Mouse (Mus musculus) limb, embryonic 14.5 days (tissue): Measurements from ENCODE around the gene Trim41. TPM values are rescaled to one million over a fixed set of nuclear protein-coding genes. Genes with fewer than 3 reads are reported as not detected.

Experiments used
- ATAC-seq: fragments of 200-750 bp; cut with Nextera tagmentation; 2 replicates; pipeline ENCODE4 v1.8.0; 2017; ENCODE audit warnings: low read depth, moderate number of reproducible peaks, moderate TSS enrichment; ENCODE audit not compliant: low FRiP score
- DNase-seq: peaks from one replicate; pipeline ENCODE4 v3.0.0-alpha.2; 2015; ENCODE audit warnings: low spot score
- H3K27ac ChIP-seq: fragments of 300-500 bp; sonication (generic); replicated peaks from 2 replicates; pipeline ENCODE4 v1.5.1; 2014; ENCODE audit warnings: low read depth, mild to moderate bottlenecking, low read length, moderate library complexity, mixed read lengths
- H3K27me3 ChIP-seq: fragments of 300-500 bp; sonication (generic); 2 replicates; pipeline ENCODE4 v1.6.1; 2014; ENCODE audit warnings: low read length, mixed read lengths; ENCODE audit not compliant: control insufficient read depth, insufficient read depth
- H3K36me3 ChIP-seq: fragments of 300-500 bp; sonication (generic); 2 replicates; pipeline ENCODE4 v1.6.1; 2014; ENCODE audit warnings: mild to moderate bottlenecking, low read length, moderate library complexity, mixed read lengths; ENCODE audit not compliant: control insufficient read depth, insufficient read depth
- H3K4me1 ChIP-seq: fragments of 300-500 bp; sonication (generic); 2 replicates; pipeline ENCODE4 v1.6.1; 2014; ENCODE audit warnings: antibody characterized with exemption, low read length, mixed read lengths; ENCODE audit not compliant: control insufficient read depth, insufficient read depth
- H3K4me2 ChIP-seq: fragments of 300-500 bp; sonication (generic); replicated peaks from 2 replicates; pipeline ENCODE4 v1.6.1; 2014; ENCODE audit warnings: low read depth, mild to moderate bottlenecking, low read length, moderate library complexity; ENCODE audit not compliant: severe bottlenecking
- H3K4me3 ChIP-seq: fragments of 300-500 bp; sonication (generic); replicated peaks from 2 replicates; pipeline ENCODE4 v1.5.1; 2014; ENCODE audit warnings: low read length
- H3K9ac ChIP-seq: fragments of 300-500 bp; sonication (generic); 2 replicates; pipeline ENCODE4 v1.6.1; 2014; ENCODE audit warnings: mild to moderate bottlenecking, low read depth, low read length, moderate library complexity; ENCODE audit not compliant: severe bottlenecking
- H3K9me3 ChIP-seq: fragments of 300-500 bp; sonication (generic); 2 replicates; pipeline ENCODE4 v1.6.1; 2016; ENCODE audit warnings: low read length; ENCODE audit not compliant: control insufficient read depth
- POLR2A ChIP-seq: fragments of 200-500 bp; IDR thresholded peaks from 2 replicates; pipeline ENCODE4 v1.8.0; 2012; ENCODE audit warnings: inconsistent platforms, mild to moderate bottlenecking, moderate library complexity, borderline replicate concordance; ENCODE audit not compliant: insufficient read depth, insufficient read length; ENCODE audit errors: extremely low read depth
- WGBS: fragments of 180-500 bp; shearing (Covaris S2); extraction: QIAGEN DNeasy Blood & Tissue Kit; methylation state at CpG from one replicate; pipeline ENCODE4 v1.1.7; 2014; 5-methylcytosine and 5-hydroxymethylcytosine counted together
- polyA plus RNA-seq, 2 experiments: library from polyadenylated mRNA; depleted of rRNA in 1 of 2; stranded (reverse) in 1 of 2; unstranded in 1 of 2; fragments of >200 nt; fragmentation: Nextera tagmentation in 1 of 2; extraction: Ambion mirVana in 1 of 2; gene quantifications; 2 replicates each; pipeline versions ENCODE4 v1.2.1 to v1.2.3; 2012 to 2014

The Trim41 gene
- polyA plus RNA-seq, 2 experiments, result 5.5 to 51.5 TPM

DNA sequence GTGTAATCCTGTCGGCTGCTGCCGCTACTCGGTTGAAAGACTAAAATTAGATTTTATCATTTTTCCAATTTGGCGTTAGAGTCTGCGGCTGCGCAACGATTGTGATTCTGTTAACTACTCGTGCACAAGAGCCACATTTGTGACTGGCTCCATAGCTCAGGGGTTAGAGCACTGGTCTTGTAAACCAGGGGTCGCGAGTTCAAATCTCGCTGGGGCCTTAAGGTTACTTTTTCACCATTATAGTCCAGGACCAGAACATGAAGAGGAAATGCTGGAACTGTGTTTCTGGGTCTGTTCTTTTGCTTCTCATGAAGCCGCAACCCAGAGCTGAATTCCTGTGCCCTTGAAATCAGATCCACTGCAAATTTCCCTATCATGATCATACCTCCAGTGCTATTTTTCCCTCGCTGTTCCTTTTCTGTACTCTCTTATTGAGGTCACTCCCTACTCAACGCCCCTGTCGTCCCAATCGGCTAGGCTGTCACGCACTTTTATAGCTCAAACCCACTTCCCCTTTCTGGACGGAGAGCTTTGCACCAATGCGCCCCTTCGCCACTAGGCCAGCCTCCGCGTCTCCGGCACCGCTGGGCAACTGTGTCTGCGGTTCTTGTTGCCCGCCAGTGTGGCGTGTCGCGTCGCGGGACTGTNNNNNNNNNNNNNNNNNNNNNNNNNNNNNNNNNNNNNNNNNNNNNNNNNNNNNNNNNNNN lies 36.5 kb upstream of the Trim41 start:
- Histone ChIP-seq H3K9ac (peak overlapping the region; percentile 50), H3K27ac (no peak overlapping the region), H3K4me2 (peak overlapping the region; percentile 68), H3K9me3 (no peaks in the 10 kb centered on the region), H3K4me1 (peaks cover 21% of the 10 kb centered on the region), H3K36me3 (no peaks in the 10 kb centered on the region), H3K27me3 (no peaks in the 10 kb centered on the region; the same call in 1 of the 2 replicates), H3K4me3 (peak overlapping the region; percentile 55)
- peak; percentile 74 for ATAC-seq
- under 1% methylated on average over 31 of the region's 31 CpGs for WGBS
- TF ChIP-seq POLR2A, result no peak
- peak; percentile 83 for DNase-seq

DNA sequence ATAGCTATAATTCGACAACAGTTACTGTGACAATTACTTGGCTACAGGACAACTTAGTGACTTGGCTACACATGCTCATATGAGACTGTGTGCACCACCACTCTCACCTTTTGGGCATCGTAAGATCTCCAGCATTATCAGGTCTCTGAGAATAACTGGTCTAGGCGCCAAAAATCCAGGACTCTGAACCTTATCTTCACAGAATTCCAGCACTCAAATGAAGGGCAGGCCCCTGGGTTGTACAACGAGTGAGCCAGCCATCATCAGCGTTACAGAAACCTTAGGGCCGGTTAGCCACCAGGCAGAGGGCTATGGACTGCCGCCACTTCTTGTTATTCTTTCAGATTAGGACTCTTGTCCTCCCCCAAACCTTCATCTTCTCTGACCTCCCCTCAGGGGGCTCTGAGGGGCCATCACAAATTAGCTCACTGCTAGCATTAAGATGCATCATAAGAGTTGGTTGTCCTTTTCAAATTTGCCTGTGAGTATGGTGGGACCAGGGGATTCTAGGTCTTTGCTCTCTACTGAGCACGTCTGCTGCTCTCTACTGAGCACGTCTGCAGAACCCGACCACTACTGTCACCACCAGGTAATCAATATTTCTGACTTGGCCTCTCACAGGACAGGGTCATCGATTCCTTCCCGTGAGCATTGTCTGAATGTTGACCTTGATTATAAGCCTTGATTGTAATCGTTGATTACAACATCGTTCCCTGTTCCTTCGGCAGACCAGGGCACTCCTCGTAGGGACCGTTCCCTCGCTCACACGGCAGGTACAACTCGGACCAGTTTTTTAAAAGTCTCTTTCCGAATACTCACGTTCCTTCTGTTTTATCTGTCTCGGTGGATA lies 35.7 kb upstream of the Trim41 start:
- H3K4me3 ChIP-seq, result peak overlapping the region; percentile 55
- H3K9me3 ChIP-seq, result no peaks in the 10 kb centered on the region
- ATAC-seq (peak; percentile 7), DNase-seq (peak; percentile 8)
- H3K4me2 ChIP-seq, result peak overlapping the region; percentile 68
- no peak overlapping the region for H3K27ac ChIP-seq
- WGBS, result 7% methylated on average over 23 of the region's 23 CpGs
- TF ChIP-seq POLR2A, result no peak
- peaks cover 16% of the 10 kb centered on the region for H3K4me1 ChIP-seq
- H3K27me3 ChIP-seq, result no peaks in the 10 kb centered on the region; the same call in 1 of the 2 replicates
- no peaks in the 10 kb centered on the region for H3K36me3 ChIP-seq
- peak overlapping the region; percentile 44 for H3K9ac ChIP-seq

DNA sequence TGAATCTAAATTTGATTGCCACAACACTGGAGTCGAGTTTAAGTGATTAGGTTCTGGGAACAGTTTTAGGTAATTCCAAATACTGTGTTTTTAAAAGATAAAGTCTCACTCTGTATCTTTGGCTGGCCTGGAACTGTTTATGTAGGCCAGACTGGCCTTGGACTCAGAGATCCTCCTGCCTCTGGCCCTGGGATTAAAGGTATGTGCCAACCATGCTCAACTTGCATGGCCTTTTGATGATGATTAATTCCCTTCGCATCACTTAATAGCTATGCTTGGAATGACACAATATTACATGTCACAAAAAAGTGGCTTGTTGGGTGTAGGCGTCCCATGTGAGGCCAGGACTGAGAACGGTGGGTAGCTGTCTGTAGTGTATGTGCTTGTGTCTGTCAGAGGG lies 35.0 kb upstream of the Trim41 start:
- no peak for DNase-seq
- H3K27ac ChIP-seq, result no peak overlapping the region
- ATAC-seq, result no peak
- no peaks in the 10 kb centered on the region; the same call in 1 of the 2 replicates for H3K27me3 ChIP-seq
- no peak for TF ChIP-seq POLR2A
- WGBS, result 76% methylated on average over 4 of the region's 4 CpGs
- no peak overlapping the region for H3K9ac ChIP-seq
- H3K36me3 ChIP-seq, result no peaks in the 10 kb centered on the region
- no peak overlapping the region for H3K4me2 ChIP-seq
- peak overlapping the region; percentile 55; the same call in 1 of the 2 replicates for H3K4me3 ChIP-seq
- H3K9me3 ChIP-seq, result no peaks in the 10 kb centered on the region
- H3K4me1 ChIP-seq, result peaks cover 16% of the 10 kb centered on the region

DNA sequence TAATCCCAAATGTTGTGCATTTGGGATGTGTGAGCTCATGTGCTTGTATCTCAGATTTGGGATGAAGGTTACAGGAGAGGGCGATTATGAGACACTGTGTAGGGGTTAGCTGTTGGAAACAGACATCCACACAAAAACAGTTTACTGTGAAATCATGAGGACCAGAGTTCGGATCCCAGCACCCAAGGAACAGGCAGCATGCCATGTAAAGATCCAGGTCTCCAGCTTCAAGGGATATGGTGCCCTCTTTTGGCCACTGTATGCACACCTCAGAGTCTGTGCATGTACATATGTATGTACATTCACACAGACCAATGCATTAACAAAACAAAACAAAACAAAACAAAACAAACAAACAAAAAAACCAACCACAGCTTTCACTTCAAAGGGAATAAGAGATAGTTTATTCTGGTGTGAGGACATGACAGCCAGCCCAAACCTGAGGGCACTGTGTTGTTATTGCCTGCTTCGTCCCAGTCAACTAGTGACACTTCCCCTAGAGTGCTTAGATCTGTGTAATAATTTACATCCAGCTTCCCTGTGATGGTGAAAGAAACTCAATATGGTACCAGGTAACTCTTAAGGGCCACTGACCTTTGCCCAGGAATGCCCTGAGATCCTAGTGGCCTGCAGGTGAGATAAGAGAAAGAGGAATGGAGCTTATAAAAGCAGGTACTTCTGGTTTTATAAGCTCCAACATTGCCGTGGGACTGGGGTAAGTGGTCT lies 34.3 kb upstream of the Trim41 start:
- Histone ChIP-seq H3K4me1 (peaks cover 16% of the 10 kb centered on the region), H3K4me3 (no peak overlapping the region), H3K9ac (no peak overlapping the region), H3K4me2 (no peak overlapping the region), H3K36me3 (no peaks in the 10 kb centered on the region), H3K27ac (no peak overlapping the region), H3K9me3 (no peaks in the 10 kb centered on the region), H3K27me3 (no peaks in the 10 kb centered on the region; the same call in 1 of the 2 replicates)
- no peak for DNase-seq
- TF ChIP-seq POLR2A, result no peak
- 82% methylated on average over 4 of the region's 4 CpGs for WGBS
- no peak for ATAC-seq

DNA sequence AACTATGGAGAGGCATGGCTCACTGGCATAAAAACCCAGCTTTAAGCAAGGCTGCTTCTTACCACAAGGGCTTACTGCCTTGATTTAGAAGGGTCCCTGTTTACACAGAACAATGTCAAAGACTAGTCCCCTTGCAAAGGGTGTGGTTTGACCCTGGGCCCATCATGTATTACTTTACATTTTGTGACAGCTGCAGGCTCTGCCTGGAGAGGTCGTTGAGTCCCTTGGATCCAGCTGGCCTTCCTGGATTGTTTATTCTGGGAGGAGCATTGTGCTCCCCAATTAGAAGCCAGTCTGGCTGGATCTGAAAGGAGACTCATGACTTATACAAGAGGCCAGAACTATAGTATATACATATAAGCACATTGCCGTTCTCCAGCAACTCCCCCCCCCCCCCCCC lies 33.1 kb upstream of the Trim41 start:
- DNase-seq, result no peak
- no peak overlapping the region for H3K4me3 ChIP-seq
- H3K27ac ChIP-seq, result no peak overlapping the region
- ATAC-seq, result no peak
- no peak overlapping the region for H3K4me2 ChIP-seq
- 40% methylated on average over 2 of the region's 2 CpGs for WGBS
- H3K9ac ChIP-seq, result no peak overlapping the region
- TF ChIP-seq POLR2A, result no peak
- H3K27me3 ChIP-seq, result no peaks in the 10 kb centered on the region; the same call in 1 of the 2 replicates
- H3K36me3 ChIP-seq, result no peaks in the 10 kb centered on the region
- peaks cover 16% of the 10 kb centered on the region for H3K4me1 ChIP-seq
- no peaks in the 10 kb centered on the region for H3K9me3 ChIP-seq
